Mouse (Mus musculus): Measurements from ENCODE around the gene Zdhhc16. TPM values are rescaled to one million over a fixed set of nuclear protein-coding genes. Genes with fewer than 3 reads are reported as not detected.

Zdhhc16 gene
- total RNA-seq, 2 experiments from 2014 or later: 19.9 to 20.9 TPM

GRCm38 (mm10) chr19:41981931-41982790 lies 48.9 kb downstream of the Zdhhc16 start:
- peak; percentile 73 to 75 for DNase-seq
- intact Hi-C loops (cut with DNase I): loop anchor here (1.0 kb wide), 2 partner anchors 15 to 45 kb away; no protein-coding TSS in a partner anchor

GRCm38 (mm10) chr19:41982791-41983150 lies 49.5 kb downstream of the Zdhhc16 start:
- DNase-seq: no peak
- intact Hi-C loops (cut with DNase I): no loop called here

- intact Hi-C loops (cut with DNase I): no loop called here
- no peak for DNase-seq
These were observed 52.7 kb downstream of the Zdhhc16 start for GRCm38 (mm10) chr19:41985994-41986393.

GRCm38 (mm10) chr19:41987206-41987605 lies 53.9 kb downstream of the Zdhhc16 start:
- DNase-seq: no peak
- intact Hi-C loops (cut with DNase I): no loop called here

- intact Hi-C loops (cut with DNase I): no loop called here
These were observed 56.5 kb downstream of the Zdhhc16 start for GRCm38 (mm10) chr19:41989810-41990209.

GRCm38 (mm10) chr19:41991926-41992477 lies 58.7 kb downstream of the Zdhhc16 start:
- intact Hi-C loops (cut with DNase I): no loop called here
- no peak for DNase-seq

More at GRCm38 (mm10) chr19:41989810-41990209, 56.5 kb downstream of the Zdhhc16 start:
- DNase-seq: no peak

- intact Hi-C loops (cut with DNase I): no loop called here
- no peak for DNase-seq
These were observed 59.7 kb downstream of the Zdhhc16 start for GRCm38 (mm10) chr19:41992971-41993370.

GRCm38 (mm10) chr19:41993484-41993883 lies 60.2 kb downstream of the Zdhhc16 start:
- peak; percentile 85 to 90 for DNase-seq
- intact Hi-C loops (cut with DNase I): no loop called here

Other genes starting within 250 kb of the Zdhhc16 start
- under 1 TPM; 0.07 to 0.12 TPM for gene Slit1, start 189.8 kb upstream of the Zdhhc16 start, total RNA-seq (2021)
- gene Arhgap19, start 131.4 kb upstream of the Zdhhc16 start, total RNA-seq (2021): 1 to 10 TPM; 2.5 to 3.5 TPM
- 1 to 10 TPM; 2.5 to 3.2 TPM for gene Frat1, start 103.5 kb upstream of the Zdhhc16 start, total RNA-seq (2021)
- 1 to 10 TPM; 5.9 to 6.6 TPM for gene Frat2, start 85.3 kb upstream of the Zdhhc16 start, total RNA-seq (2021)
- gene Rrp12, start 37.3 kb upstream of the Zdhhc16 start, total RNA-seq (2021): 10 to 100 TPM; 10.7 to 12.9 TPM
- gene Pgam1, start 21.6 kb upstream of the Zdhhc16 start, total RNA-seq (2021): 100 to 1,000 TPM; 115 to 131 TPM
- 10 to 100 TPM; 11.3 to 13.4 TPM for gene Exosc1, start 57 bp upstream of the Zdhhc16 start, total RNA-seq (2021)
- gene Mms19, start 47.7 kb downstream of the Zdhhc16 start, total RNA-seq (2021): 10 to 100 TPM; 16.7 to 21.2 TPM
- 10 to 100 TPM; 25.9 to 28.0 TPM for gene Ubtd1, start 48.3 kb downstream of the Zdhhc16 start, total RNA-seq (2021)
- gene Ankrd2, start 102.5 kb downstream of the Zdhhc16 start, total RNA-seq (2021): not detected
- gene Hoga1, start 112.1 kb downstream of the Zdhhc16 start, total RNA-seq (2021): 1 to 10 TPM; 1.4 to 2.3 TPM
- under 1 TPM in 1 of 2 experiments, not detected in 1; 0.32 TPM for gene 4933411K16Rik, start 118.8 kb downstream of the Zdhhc16 start, total RNA-seq (2021)
- 1 to 10 TPM; 4.5 to 5.3 TPM for gene Morn4, start 152.9 kb downstream of the Zdhhc16 start, total RNA-seq (2021)
- 10 to 100 TPM; 17.2 to 20.6 TPM for gene Pi4k2a, start 157.0 kb downstream of the Zdhhc16 start, total RNA-seq (2021)
- 10 to 100 TPM; 10.8 to 11.7 TPM for gene Avpi1, start 195.6 kb downstream of the Zdhhc16 start, total RNA-seq (2021)
- 10 to 100 TPM; 21.6 to 23.8 TPM for gene Marveld1, start 213.9 kb downstream of the Zdhhc16 start, total RNA-seq (2021)
- gene Zfyve27, start 230.5 kb downstream of the Zdhhc16 start, total RNA-seq (2021): 10 to 100 TPM; 24.6 to 26.5 TPM